Mouse (Mus musculus): ENCODE data around the gene Wwp2.

- TF ChIP-seq CTCF (IDR thresholded peaks at IDR 0.05; ENCODE audit: borderline replicate concordance, insufficient read depth, low read length) (no peak), POLR2A (IDR thresholded peaks at IDR 0.05; ENCODE audit: low read depth, low read length) (no peak)
Measured at GRCm38 (mm10) chr8:107497708-107498107, 61.5 kb downstream of the Wwp2 start.
